Mouse (Mus musculus): ENCODE measurements around the gene Ly6g5c. TPM values are rescaled to one million over a fixed set of nuclear protein-coding genes. Genes with fewer than 3 reads are reported as not detected.

Ly6g5c gene
- total RNA-seq, 1 experiment from 2014 or later = not detected

DNA sequence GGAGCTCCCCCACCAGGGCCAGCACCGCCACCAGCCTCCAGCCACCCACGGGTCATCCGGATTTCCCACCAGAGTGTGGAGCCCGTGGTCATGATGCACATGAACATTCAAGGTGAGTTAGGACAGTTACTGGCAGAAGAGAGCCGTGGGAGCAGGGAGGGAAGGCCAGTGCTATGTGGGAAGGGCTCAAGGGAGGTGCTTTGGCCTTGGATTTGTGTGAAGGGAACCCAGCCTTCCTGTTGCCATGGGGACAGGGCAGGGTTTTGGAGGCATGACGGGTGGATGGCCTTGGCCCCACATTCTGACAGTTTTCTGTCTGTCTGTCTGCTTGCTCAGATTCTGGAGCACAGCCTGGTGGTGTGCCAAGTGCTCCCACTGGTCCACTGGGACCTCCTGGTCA, 33.9 kb downstream of the Ly6g5c start:
- peak; percentile 84 for DNase-seq

DNA sequence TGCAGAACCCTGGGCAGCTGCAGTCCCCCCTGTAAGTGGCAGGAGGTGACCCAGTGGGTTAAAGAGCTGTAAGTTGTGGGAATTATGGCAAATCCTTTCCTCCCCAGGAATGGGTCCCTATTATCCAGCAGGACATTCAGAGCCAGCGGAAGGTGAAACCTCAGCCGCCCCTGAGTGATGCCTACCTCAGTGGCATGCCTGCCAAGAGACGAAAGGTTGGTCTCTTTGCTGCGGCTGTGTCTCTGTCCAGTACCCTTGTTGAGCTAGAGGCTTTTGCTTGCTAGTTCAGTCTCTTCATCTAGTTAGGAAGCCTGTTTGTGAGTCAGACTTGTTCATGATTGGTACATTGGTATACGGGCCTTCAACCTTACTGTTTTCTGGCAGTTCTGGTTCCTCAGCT, 38.1 kb downstream of the Ly6g5c start:
- no peak for DNase-seq

DNA sequence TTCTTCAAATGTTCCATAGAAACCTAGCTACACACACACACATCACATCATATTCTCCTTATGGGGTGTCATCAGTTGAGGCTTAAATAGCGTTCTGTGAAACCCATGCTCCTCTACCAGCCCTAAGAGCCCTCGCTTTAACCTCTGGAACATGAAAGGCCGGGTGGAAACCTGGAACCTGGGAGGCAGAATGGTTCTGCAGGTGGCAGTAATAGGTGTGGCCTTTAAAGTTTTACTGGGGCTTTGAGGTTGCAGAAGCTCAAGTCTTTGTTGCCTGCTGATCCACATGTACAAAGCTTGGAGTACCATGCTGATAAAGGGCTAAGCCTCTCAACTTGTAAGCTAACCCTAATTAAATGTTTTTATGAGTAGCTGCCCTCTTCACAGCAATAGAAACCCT, 39.3 kb downstream of the Ly6g5c start:
- DNase-seq = no peak

DNA sequence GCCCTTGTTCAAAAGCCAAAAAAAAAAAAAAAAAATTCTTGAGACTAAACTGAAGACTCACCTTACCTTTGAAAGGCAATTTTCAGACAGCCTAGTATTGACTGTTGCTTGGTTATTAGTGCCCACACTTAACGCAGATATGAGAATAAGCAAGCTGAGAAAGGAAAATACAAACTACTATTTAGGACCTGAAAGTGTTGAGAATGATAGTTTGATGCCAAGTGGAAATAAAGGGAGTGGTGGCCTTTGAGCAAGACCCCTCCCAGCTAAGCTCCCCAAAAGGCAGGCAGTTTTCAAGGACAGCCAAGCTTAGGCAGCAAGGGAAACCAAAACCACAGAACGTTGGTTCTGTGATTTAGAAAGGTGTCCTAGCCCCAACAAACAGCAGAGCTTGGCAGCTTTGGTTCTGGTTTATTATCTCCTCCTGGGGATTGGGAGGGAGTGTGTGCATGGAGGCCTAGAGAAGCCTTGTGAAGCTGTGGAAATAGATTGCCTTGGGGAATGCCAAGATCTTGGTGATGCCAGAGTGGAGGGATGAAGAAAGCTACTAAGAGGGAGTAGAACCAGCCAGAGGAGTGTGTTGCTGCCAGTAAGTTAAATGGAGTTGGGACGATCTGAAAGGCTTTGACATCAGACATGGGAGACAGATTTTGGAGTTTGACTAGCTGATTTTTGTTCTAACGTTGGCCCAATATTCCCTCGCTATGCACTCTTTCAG, 40.0 kb downstream of the Ly6g5c start:
- no peak for DNase-seq

DNA sequence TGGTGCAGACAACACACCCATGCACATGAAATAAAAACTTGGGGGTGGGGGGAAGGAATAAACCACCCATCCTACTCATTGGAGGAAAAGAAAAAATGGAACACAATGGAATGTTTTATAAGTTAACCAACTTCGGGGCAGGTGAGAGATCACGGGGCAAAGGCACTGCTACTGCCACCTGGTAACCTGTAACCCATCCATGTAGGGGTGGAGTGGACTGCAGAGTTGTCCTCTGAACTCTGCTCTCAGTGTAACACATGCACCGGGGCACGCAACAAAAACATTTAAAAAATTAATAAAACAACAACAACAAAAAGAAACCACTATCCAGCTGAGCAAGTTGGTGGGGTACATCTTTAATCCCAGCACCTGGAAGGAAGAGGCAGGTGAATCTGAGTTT, 44.0 kb downstream of the Ly6g5c start:
- no peak for DNase-seq

DNA sequence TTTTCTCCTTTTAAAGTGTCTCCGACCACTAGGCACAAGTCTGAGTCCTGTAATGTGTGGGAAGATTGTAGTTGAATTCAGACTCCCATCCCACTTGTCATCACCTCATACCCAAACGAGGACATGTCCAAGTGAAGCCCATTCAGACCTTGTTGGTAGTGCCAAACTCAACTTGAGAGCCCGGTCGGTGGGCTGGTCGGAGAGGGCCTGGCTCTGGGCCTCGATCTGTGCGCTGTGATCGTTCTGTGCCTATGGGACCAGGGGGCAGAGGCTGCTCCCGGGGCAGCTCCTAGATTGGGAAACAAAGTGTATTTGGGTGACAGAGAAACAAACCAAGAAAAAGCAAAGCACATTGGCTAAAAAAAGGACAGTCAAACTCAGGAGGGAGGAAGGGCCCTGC, 45.0 kb downstream of the Ly6g5c start:
- DNase-seq = no peak

DNA sequence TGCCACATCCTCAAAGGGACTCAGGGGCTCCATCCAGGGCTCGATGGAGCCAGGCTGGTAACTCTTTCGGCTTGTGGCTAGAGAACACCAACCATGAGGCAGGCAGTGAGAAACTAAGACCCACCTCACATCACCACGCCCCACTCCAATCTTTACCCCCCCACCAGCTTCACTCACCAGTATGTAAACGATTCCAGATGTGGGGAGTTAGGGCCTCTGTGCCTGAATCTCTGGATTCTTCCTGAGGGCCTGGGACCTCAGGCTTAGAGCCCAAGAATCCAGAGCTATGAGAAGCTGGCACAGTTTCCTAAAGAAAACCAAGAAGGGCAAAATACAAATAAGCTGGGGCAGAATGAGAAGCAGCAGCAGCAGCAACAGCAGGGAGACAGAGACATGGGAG, 45.9 kb downstream of the Ly6g5c start:
- no peak for DNase-seq

DNA sequence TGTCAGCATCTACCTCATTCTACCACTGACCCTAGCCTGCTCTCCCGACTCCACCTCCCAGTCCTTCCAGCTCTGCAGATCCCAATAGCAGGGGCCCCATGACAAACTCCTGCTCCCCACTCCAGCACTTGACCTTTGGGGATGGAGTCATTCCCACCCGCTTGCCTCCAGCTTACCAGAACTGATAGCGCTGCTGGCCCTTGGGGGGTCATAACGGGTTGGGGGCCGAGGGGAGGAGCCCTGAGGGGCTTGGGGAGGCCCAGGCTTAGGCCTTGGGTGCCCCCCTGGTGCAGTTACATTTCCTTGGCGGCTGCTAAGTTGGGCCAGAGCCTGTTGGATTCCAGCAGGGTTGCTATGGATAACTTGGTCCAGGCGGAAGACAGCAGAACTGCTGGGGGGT, 46.5 kb downstream of the Ly6g5c start:
- no peak for DNase-seq

DNA sequence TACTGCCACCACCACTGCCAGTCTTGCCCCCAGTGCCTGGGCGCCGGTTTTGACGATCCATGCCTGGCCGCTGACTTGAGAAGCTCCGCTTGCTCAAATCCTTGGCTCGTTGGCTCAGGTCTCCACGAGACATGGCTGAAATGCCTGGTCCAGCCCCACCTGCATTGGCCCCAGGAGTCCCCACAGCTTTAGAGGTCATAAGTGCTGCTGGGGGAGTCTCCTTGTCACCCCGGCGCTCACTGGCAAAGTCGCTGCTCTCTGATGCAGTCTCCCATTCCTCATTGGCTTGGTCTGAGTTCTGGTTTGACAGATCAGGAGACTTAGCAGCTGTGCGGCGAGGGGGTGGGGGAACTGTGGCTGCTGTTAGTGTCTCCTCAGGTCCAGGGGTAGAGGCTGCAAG, 47.4 kb downstream of the Ly6g5c start:
- DNase-seq = no peak

DNA sequence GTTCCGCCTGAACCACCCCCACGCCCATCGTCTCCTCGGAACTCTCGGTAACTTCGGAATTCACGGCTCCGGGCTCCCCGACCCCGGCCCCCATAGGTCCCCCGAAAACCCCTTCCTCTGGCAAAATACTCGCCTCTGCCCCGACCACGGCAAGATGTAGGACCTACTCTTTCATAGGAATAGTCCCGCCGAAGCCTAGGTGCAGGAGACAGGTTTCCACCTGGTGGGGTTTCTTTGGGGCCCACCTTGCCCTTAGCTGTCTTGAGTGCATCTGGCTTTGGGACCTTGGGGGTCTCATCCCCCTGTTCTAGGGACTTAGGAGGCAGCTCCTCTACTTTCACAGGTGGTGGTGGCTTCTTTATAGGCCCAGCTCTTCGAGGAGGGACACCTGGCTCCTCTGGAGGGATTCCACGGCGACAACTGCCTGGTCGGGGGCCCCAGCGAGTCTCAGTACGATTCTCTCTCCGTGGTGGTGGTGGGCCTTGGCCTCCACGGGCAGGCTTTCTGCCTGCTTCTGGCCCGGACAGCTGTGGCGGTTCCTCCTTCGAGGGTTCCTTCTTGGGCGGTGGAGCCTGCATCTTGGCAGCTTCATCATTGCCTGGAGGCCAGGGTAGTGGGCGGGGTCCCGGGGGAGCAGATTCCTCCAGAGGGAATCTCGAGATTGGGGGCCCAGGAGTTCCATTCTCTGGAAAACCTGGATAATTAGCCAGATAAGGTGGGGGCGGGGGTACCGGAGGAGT, 48.6 kb downstream of the Ly6g5c start:
- no peak for DNase-seq

DNA sequence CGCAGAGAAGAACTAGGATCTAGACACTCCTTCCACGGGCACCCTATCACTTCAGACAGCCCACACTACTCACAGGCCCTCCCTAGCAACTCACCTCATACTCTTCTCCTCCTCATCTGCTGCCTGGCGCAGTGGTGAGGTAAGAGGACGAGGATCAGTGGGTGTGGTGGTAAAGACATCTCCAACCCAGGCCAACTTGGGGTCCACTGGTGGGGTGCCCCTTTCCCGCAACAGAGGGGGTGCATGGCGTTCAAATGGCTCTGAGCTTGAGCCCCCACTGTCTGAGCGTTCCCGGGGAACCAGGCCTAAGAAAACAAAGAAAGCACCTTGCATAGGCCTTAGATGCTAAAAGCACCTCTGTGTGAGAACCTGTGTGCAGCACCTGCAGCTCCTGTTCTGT, 49.2 kb downstream of the Ly6g5c start:
- no peak for DNase-seq

DNA sequence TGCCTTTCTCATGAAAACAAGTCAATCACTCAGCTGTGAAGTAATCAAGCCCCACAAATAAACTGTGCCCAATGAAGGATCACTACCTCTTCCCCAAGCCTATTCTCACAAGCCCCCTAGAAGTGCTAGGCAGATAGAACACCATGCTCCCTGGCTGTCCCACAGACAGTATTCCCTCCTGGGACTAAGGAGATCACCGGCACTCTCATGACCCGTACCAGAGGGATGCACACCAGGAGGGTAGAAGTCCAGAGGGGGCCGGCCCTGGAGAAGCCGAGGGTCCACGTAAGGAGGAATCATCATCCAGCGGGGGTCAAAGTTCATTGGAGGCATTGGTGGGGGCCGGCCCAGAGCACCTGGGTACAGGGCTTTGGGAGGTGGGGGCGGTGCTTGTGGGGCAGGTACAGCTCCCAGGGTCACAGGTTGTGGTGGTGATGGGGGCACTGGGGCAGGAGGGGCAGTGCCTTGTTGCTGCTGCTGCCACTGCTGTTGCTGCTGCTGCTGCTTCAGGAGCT, 49.6 kb downstream of the Ly6g5c start:
- no peak for DNase-seq

DNA sequence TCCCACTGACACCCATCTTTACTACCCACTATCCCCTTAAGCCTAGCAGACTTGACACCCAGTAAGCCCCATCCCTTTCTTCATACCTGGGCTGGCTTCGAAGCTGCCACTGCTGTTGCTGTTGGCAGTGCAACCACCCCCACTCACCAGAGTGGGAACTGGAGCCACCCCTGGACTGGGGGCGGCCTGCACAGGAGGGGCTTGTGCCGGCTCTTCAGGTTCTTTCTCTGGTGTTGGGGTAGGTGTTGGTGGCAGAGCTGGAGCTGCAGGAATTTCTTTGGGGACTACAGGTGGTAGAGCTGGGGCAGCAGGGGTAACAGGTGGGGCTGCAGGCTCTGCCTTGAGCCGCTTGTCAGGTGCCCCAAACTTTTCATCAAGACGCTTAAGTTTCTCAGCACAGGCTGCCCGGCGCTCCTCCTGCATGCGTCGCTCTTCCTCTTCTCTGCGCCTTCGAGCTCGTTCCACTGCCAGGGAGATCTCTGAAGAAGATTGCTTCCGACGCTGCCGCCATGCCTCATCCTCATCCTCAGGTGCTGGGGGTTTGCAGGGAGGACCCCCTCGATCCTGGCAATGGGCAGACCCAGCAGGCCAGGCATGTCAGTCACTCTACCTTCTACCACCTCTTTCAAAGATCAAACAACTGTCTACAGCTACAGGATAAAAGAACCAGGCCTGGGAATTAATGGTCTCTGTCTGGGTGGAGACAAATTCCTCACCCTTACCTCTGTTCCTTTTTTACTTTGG, 50.9 kb downstream of the Ly6g5c start:
- DNase-seq = no peak

DNA sequence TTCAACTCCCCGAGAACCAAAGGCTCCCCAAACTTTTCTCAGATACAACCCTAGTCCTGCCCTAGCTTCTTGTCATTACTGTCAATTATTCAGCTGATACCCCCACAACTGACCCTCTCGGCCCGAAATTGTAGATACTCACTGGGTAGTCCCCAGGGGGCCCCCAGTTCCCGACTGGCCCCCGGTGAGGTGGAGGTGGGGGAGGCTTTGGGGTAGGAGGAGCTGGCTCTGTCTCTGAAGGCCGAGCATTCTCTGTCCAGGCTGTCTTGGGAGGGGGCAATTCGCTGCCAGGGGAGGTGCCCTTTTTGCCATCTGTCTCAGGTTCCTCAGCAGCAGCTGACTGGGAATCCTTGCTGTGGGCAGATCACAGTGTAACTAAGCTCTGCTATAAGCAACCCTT, 51.6 kb downstream of the Ly6g5c start:
- DNase-seq = no peak

DNA sequence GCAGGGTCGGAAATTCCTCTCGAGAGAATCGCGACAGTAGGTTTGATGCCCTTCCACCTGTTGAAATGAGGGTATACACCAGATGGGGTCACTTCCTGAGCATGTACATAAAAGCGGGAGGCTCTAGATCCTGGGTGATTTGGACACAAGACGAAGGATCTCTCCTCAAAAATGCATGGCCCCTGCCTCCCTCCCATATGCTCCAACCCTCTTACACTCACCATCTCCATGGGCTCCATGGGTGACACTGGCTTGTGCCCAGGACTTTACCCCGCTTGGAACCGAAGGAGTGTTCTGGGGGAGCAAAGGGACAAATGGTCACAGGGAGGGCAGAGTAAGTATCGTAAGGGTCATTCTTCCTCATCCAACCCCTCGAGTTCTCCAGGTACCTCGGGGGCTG, 53.3 kb downstream of the Ly6g5c start:
- no peak for DNase-seq

Other genes starting within 250 kb of the Ly6g5c start
- 6.5 and 18.6 TPM in 2 replicates for gene Cfb, start 245.8 kb upstream of the Ly6g5c start, total RNA-seq (2021)
- 15.0 and 22.5 TPM in 2 replicates for gene Zbtb12, start 228.8 kb upstream of the Ly6g5c start, total RNA-seq (2021)
- not detected in 2 replicates for gene Gm20547, start 226.2 kb upstream of the Ly6g5c start, total RNA-seq (2021)
- gene C2, start 210.0 kb upstream of the Ly6g5c start, total RNA-seq (2021) = 71.7 and 86.4 TPM in 2 replicates
- 158 and 186 TPM in 2 replicates for gene Ehmt2, start 209.8 kb upstream of the Ly6g5c start, total RNA-seq (2021)
- 1.7 and 2.4 TPM in 2 replicates for gene Slc44a4, start 193.8 kb upstream of the Ly6g5c start, total RNA-seq (2021)
- gene Neu1, start 177.0 kb upstream of the Ly6g5c start, total RNA-seq (2021) = 26.1 and 27.6 TPM in 2 replicates
- gene Hspa1b, start 149.0 kb upstream of the Ly6g5c start, total RNA-seq (2021) = 29.0 and 79.3 TPM in 2 replicates
- gene Gm20481, start 138.4 kb upstream of the Ly6g5c start, total RNA-seq (2021) = not detected in 2 replicates
- gene Hspa1a, start 136.1 kb upstream of the Ly6g5c start, total RNA-seq (2021) = 18.9 and 33.6 TPM in 2 replicates
- gene Hspa1l, start 135.6 kb upstream of the Ly6g5c start, total RNA-seq (2021) = 0.27 TPM in 1 of 2 replicates, not detected in the other
- 39.6 and 51.2 TPM in 2 replicates for gene Lsm2, start 126.4 kb upstream of the Ly6g5c start, total RNA-seq (2021)
- 62.4 and 64.8 TPM in 2 replicates for gene Vars, start 107.3 kb upstream of the Ly6g5c start, total RNA-seq (2021)
- gene Vwa7, start 91.7 kb upstream of the Ly6g5c start, total RNA-seq (2021) = 0.57 and 0.97 TPM in 2 replicates
- 0.61 TPM in 1 of 2 replicates, not detected in the other for gene Sapcd1, start 80.3 kb upstream of the Ly6g5c start, total RNA-seq (2021)
- 1.3 and 1.6 TPM in 2 replicates for gene Msh5, start 61.5 kb upstream of the Ly6g5c start, total RNA-seq (2021)
- 79.7 and 90.5 TPM in 2 replicates for gene Clic1, start 58.3 kb upstream of the Ly6g5c start, total RNA-seq (2021)
- gene Ddah2, start 49.2 kb upstream of the Ly6g5c start, total RNA-seq (2021) = 14.2 and 17.8 TPM in 2 replicates
- not detected in 2 replicates for gene Ly6g6c, start 42.9 kb upstream of the Ly6g5c start, total RNA-seq (2021)
- gene Mpig6b, start 42.1 kb upstream of the Ly6g5c start, total RNA-seq (2021) = 0.24 TPM in 1 of 2 replicates, not detected in the other
- not detected in 2 replicates for gene Ly6g6e, start 31.4 kb upstream of the Ly6g5c start, total RNA-seq (2021)
- gene Ly6g6d, start 30.2 kb upstream of the Ly6g5c start, total RNA-seq (2021) = 1.5 and 2.0 TPM in 2 replicates
- gene Ly6g6f, start 22.7 kb upstream of the Ly6g5c start, total RNA-seq (2021) = not detected in 2 replicates
- 67.1 and 84.9 TPM in 2 replicates for gene Abhd16a, start 19.0 kb upstream of the Ly6g5c start, total RNA-seq (2021)
- gene Ly6g5b, start 7.1 kb downstream of the Ly6g5c start, total RNA-seq (2021) = 0.30 and 0.81 TPM in 2 replicates
- gene Gpank1, start 13.2 kb downstream of the Ly6g5c start, total RNA-seq (2021) = 19.0 and 19.4 TPM in 2 replicates
- gene Csnk2b, start 13.8 kb downstream of the Ly6g5c start, total RNA-seq (2021) = 201 and 272 TPM in 2 replicates
- 23.0 and 29.7 TPM in 2 replicates for gene D17H6S53E, start 18.1 kb downstream of the Ly6g5c start, total RNA-seq (2021)
- 2.9 TPM in 1 of 2 replicates, not detected in the other for gene Apom, start 23.8 kb downstream of the Ly6g5c start, total RNA-seq (2021)
- gene Bag6, start 26.9 kb downstream of the Ly6g5c start, total RNA-seq (2021) = 403 and 461 TPM in 2 replicates
- 268 and 310 TPM in 2 replicates for gene Prrc2a, start 56.6 kb downstream of the Ly6g5c start, total RNA-seq (2021)
- 2.3 and 3.0 TPM in 2 replicates for gene Aif1, start 67.8 kb downstream of the Ly6g5c start, total RNA-seq (2021)
- gene Lst1, start 80.2 kb downstream of the Ly6g5c start, total RNA-seq (2021) = 5.2 TPM in 1 of 2 replicates, not detected in the other
- 2.8 and 8.5 TPM in 2 replicates for gene Ltb, start 86.2 kb downstream of the Ly6g5c start, total RNA-seq (2021)
- 0.58 and 0.76 TPM in 2 replicates for gene Tnf, start 93.7 kb downstream of the Ly6g5c start, total RNA-seq (2021)
- gene Lta, start 97.1 kb downstream of the Ly6g5c start, total RNA-seq (2021) = 0.30 TPM in 1 of 2 replicates, not detected in the other
- gene Gm16181, start 112.6 kb downstream of the Ly6g5c start, total RNA-seq (2021) = not detected in 2 replicates
- gene Atp6v1g2, start 125.4 kb downstream of the Ly6g5c start, total RNA-seq (2021) = 8.0 and 8.4 TPM in 2 replicates
- 18.3 and 24.1 TPM in 2 replicates for gene Nfkbil1, start 127.5 kb downstream of the Ly6g5c start, total RNA-seq (2021)
- 237 and 249 TPM in 2 replicates for gene Ddx39b, start 133.5 kb downstream of the Ly6g5c start, total RNA-seq (2021)
- gene H2-D1, start 154.5 kb downstream of the Ly6g5c start, total RNA-seq (2021) = 86.1 and 109 TPM in 2 replicates
- gene H2-Q1, start 212.1 kb downstream of the Ly6g5c start, total RNA-seq (2021) = 0.90 and 2.0 TPM in 2 replicates
- gene H2-Q2, start 234.0 kb downstream of the Ly6g5c start, total RNA-seq (2021) = 1.1 TPM in 1 of 2 replicates, not detected in the other